Mouse (Mus musculus) heart, adult 9 months (tissue): Measurements from ENCODE around the gene Edem2.
A peak's percentile ranks its signal among the peaks of the same experiment; 100 is the strongest.

ENCODE experiments used
- DNase-seq, 2 experiments: peaks; one replicate each; pipeline ENCODE4 v3.0.0; 2022; ENCODE audit warnings: low spot score in 2 of 2

The Edem2 gene

GRCm38 (mm10) chr2:155687746-155688145, 41.5 kb downstream of the Edem2 start:
- DNase-seq, result no peak

DNA sequence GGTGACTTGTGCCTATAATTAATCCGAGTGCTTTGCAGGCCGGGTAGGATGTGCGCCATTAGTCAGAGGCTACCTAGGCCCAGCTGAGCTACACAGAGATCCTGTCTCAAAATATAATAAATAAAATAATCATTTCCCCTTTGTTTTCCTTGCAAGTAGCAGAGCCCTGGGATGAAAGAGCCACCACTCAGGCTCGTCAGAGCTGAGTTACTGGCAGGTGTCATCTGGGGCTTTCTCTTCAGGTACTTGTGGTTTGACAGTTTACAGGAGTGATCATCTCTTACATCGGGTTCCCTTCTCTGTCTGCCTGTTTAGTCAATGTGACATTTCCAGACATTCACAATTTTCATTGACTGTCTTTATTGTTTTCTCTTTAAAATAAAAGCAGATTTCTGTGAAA, 42.7 kb downstream of the Edem2 start:
- DNase-seq, result no peak

GRCm38 (mm10) chr2:155683821-155684220, 45.5 kb downstream of the Edem2 start:
- DNase-seq, result no peak

- no peak for DNase-seq
Observed at GRCm38 (mm10) chr2:155683137-155683536, 46.1 kb downstream of the Edem2 start.

- DNase-seq, result no peak
Observed at GRCm38 (mm10) chr2:155681874-155682273, 47.4 kb downstream of the Edem2 start.

DNA sequence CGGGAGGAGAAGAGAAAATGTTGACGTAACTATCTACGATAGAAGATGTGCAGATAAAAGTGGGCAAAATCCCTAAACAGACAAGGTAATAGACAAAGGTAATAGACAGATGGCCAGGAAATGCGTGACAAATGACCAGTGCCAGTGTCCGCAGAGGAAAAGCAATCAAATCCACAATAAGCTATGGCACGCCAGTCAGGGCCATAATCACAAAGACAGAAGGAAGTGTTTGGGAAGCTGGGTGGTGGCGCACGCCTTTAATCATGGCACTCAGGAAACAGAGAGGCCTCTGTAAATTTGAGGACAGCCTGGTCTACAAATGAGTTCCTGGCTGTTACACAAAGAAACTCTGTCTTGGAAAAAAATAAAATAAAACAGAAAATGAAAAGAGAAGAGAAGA, 48.1 kb downstream of the Edem2 start:
- DNase-seq, result no peak

- no peak for DNase-seq
Observed at GRCm38 (mm10) chr2:155680591-155680990, 48.7 kb downstream of the Edem2 start.

- DNase-seq, result no peak
Observed at GRCm38 (mm10) chr2:155679586-155680110, 49.6 kb downstream of the Edem2 start.

GRCm38 (mm10) chr2:155675118-155675517, 54.2 kb downstream of the Edem2 start:
- no peak for DNase-seq

DNA sequence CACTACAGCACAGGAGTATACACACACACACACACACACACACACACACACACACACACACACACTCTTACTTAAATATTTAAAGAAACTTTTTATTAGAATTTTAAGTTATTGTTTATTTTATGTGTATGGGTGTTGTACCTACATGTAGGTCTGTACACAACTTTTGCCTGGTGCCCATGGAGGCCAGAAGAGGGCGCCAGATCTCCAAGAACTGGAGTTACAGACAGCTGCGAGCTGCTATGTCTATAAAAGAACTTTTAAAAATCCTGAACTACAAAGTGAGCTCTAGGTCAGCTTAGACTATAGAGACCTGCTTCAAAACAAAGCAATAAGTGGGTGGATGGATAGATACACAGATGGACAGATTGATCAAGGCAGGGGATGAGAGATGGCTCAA, 55.7 kb downstream of the Edem2 start:
- DNase-seq, result no peak

DNA sequence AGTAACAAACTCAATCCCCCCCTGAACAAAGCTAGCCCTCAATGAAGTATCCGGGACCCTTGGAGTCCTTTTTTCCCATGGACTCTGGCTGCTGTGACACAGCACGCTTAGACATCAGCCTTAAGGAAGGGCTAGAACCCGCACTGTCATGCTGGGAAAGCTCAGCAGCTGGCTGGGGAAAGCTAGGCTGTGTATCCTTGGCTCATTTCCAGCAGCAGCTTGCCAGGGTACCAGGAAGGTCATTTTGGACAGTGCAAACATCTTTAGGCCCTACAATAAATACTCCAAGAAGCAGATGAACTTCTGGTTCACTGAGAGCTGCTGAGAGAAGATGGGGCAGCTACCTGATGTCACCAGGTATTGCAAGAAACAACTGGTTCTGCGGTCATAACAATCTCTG, 58.0 kb downstream of the Edem2 start:
- peak in 1 of 2 experiments; percentile 29 for DNase-seq

GRCm38 (mm10) chr2:155668461-155668860, 60.8 kb downstream of the Edem2 start:
- DNase-seq, result no peak

GRCm38 (mm10) chr2:155667881-155668280, 61.4 kb downstream of the Edem2 start:
- no peak for DNase-seq

DNA sequence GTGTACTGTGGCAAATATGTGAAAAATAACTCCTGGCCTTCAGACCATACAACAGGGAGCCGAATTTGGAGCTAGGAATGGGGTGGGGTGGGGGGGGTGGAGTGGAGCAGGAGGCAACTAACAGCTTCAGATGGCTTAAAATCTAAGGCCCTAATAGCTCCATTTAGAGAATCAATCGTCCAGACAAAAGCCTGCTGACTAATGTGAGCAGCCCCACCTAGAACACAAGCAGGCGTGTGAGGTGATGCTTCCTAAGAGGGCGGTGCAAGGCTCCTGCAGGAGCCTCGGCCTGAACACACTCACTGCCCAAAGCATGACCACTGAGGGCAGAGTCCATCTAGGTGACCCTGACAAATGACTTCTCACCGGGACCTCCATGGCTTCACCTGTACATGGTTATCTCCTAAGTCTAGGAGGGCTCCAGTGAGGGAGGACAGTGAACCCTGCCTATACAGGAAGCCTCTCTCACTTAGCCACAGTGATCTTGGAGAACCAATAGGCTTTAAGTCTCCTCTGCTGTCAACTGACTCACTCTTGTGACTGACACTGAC, 65.3 kb downstream of the Edem2 start:
- no peak for DNase-seq

- peak in 1 of 2 experiments; percentile 31 for DNase-seq
Observed at GRCm38 (mm10) chr2:155663097-155663496, 66.2 kb downstream of the Edem2 start.

DNA sequence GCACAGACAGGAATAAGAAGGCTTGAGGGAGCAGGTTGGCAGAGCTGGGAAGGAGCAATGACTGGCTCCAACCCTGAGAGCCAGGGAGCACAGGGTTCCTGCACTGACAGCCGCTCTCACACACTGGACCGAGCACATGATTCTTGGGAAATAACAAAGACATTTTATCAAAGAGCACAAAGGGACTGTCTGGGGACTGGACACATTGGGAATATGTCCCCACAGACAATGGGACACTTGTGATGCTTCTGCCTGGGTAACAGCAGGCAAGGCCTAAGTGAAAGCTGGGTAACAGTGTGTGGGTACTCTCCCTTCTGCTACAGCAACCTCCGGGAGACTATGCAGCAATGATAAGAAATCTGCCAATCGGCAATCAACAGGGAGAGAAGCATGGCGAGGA, 66.9 kb downstream of the Edem2 start:
- no peak for DNase-seq

DNA sequence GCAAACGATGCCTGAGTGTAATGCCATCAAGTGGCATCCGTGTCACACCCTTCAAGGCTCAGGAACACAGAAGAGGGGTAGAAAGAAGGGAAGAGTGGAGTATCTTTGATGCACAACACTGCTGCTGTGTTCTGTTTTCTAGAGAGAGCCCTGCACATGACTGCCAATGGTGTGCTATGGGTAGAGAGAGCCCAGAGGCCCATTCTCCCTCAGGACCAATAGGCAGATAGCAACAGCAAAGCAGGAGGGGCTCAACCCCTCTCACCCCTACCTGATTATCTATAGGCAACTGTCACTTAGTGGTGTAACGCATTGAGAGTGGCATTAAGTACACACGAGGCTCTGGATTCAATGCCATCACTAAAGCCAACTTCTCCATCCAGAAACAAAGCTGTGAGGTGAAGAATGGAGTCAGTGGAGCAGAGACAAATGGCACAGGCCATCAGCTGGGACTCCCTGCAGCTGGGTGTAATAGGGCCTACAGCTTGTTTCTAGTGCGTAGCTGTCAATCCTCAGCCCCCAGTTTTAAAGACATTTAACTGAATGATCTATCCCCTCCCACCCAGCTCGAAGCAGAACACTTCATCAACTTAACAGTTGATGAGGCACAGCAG, 73.4 kb downstream of the Edem2 start:
- DNase-seq, result no peak

DNA sequence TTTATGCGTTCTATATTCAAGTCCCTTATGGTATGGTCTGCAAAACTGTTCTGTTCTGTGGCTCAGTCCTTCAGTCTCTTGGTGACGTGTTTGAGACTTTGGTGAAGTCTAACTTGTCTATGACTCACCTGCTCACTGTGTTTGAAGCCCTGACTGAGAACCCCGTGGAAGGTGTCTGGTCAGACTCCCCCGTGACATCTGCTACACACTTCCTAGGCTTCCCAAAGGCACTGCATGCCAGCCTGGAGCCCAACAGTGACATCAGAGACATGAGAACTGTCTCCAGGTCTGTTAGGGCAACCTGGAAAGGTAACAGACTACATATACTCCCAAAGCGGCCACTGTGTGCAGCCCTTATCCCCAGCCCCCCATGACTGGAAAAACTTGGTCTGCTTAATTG, 76.7 kb downstream of the Edem2 start:
- DNase-seq, result no peak
